Mouse (Mus musculus) testis, adult 2 months (tissue): ENCODE data around the gene Gpx7.

Experiments
- CTCF ChIP-seq: fragments of 200-500 bp; IDR thresholded peaks from 2 replicates; pipeline ENCODE4 v1.5.1; 2012; ENCODE audit warnings: low read depth, mild to moderate bottlenecking, inconsistent platforms, low read length, moderate library complexity; ENCODE audit not compliant: control insufficient read depth, insufficient read depth, insufficient replicate concordance
- POLR2A ChIP-seq: fragments of 200-500 bp; IDR thresholded peaks from 2 replicates; pipeline ENCODE4 v1.6.1; 2012; ENCODE audit warnings: low read depth, mild to moderate bottlenecking, inconsistent platforms, low read length, moderate library complexity; ENCODE audit not compliant: control insufficient read depth

DNA sequence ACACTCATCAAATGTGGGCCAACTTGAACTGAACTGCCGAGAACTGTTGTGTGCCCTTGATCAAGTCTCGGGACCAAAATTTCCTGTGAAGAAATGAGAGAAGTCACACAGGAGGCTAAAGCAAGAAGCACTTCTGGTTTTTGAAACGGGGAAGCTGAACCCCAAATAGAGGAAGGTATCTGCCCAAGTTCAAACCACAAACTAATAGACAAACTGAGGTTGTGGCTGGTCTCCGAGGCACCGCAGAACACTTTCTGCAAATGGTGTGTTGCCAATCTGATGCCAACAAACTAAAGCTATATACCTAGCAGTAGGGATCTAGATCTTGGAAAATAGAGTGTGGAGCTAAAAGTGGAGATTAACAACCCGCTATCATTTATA, 21.6 kb upstream of the Gpx7 start:
- TF ChIP-seq CTCF = no peak
- TF ChIP-seq POLR2A = no peak
